Mouse (Mus musculus): ENCODE results near the gene Pam.

GRCm38 (mm10) chr1:97900559-97901153, 194.8 kb downstream of the Pam start:
- TF ChIP-seq CTCF (IDR thresholded peaks at IDR 0.05; ENCODE audit: low read depth) (no peak), EP300 (optimal IDR thresholded peaks at IDR 0.05) (no peak)

All from stomach, postnatal 0 days (tissue).